Comparison of ENCODE assay signal across 9 mouse cellular contexts in the genomic region with DNA sequence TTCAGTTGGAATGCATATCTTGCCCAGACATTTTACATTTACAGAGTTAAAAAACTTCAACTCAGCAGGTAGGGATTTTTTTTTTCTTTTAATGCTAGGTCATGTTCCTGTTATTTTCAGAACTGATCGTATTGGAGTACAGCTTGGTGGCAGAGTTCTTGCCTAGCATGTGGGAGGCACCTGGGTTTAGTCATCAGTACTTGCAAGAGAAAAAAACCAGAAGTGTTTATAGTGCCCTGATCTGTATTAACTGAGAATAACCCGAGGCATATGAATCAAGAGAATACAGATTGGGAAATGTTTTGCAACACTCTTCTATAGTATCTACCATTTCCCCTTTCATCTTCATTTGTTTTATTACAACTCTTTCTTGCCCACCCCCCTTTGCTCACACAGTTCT. TPM values are rescaled to one million over a fixed set of nuclear protein-coding genes. Genes with fewer than 3 reads are reported as not detected.
DNase-seq lines count a peak whose midpoint lies in the region; ATAC-seq and TF ChIP-seq lines count a peak whose summit lies in the region.
"Had no signal": no experiment of that assay in that cellular context is flagged by ENCODE, and none has a peak within 500 bp of the region (broad histone marks: within the 10 kb centered on the region; RNA-seq: fewer than 3 reads in every experiment).

No protein-coding gene starts in this region.

- H3K27ac ChIP-seq in heart, embryonic 11.5 days (ENCODE audit: low read depth, low read length) = no peak overlapping the region
- H3K27ac ChIP-seq in forebrain, postnatal 0 days (ENCODE audit: low read depth, low read length) = no peak overlapping the region
- H3K27ac ChIP-seq in liver, embryonic 16.5 days (ENCODE audit: low read length) = no peak overlapping the region

- no peak overlapping the region for H3K9ac ChIP-seq in heart, embryonic 11.5 days (ENCODE audit: low read depth, low read length)
- H3K9ac ChIP-seq in forebrain, postnatal 0 days = no peak overlapping the region
- no peak overlapping the region for H3K9ac ChIP-seq in liver, embryonic 16.5 days (ENCODE audit: low read depth, low read length)

- WGBS in heart, embryonic 11.5 days (ENCODE audit: insufficient replicate concordance) = 69% methylated on average over 2 of the region's 2 CpGs
- WGBS in forebrain, postnatal 0 days = 80% methylated on average over 2 of the region's 2 CpGs
- 42% methylated on average over 2 of the region's 2 CpGs for WGBS in liver, embryonic 16.5 days (ENCODE audit: insufficient replicate concordance)

- ATAC-seq in heart, embryonic 11.5 days (replicated peaks; ENCODE audit: insufficient number of reproducible peaks, low FRiP score, low TSS enrichment) = no peak
- ATAC-seq in forebrain, postnatal 0 days = no peak
- no peak for ATAC-seq in liver, embryonic 16.5 days (ENCODE audit: low read depth)

- no peak overlapping the region for H3K4me3 ChIP-seq in heart, embryonic 11.5 days (ENCODE audit: low read depth, low read length)
- no peak overlapping the region for H3K4me3 ChIP-seq in forebrain, postnatal 0 days (ENCODE audit: low read depth, low read length)
- H3K4me3 ChIP-seq in liver, embryonic 16.5 days (ENCODE audit: low read depth, low read length) = no peak overlapping the region

- no peaks in the 10 kb centered on the region for H3K36me3 ChIP-seq in heart, embryonic 11.5 days (ENCODE audit: control insufficient read depth, insufficient read depth, low read length)
- H3K36me3 ChIP-seq in forebrain, postnatal 0 days (ENCODE audit: insufficient read depth) = no peaks in the 10 kb centered on the region
- no peaks in the 10 kb centered on the region for H3K36me3 ChIP-seq in liver, embryonic 16.5 days (ENCODE audit: control insufficient read depth, insufficient read depth)

- DNase-seq in heart, postnatal 4 days = no peak
- DNase-seq in A20 (ENCODE audit: low read depth, low spot score) = peak; percentile 14
- DNase-seq in forebrain, postnatal 0 days = no peak
- no peak for DNase-seq in adrenal gland, postnatal 10 days
- no peak for DNase-seq in right cerebral cortex, postnatal 14 days
- no peak for DNase-seq in adrenal gland, adult (ENCODE audit: inconsistent age in 2 of 2, low spot score in 1 of 2)
- DNase-seq: layer of hippocampus, adult 9-11 months had no signal

- H3K4me1 ChIP-seq in heart, embryonic 11.5 days (ENCODE audit: control insufficient read depth, insufficient read depth, low read length) = no peaks in the 10 kb centered on the region
- no peaks in the 10 kb centered on the region for H3K4me1 ChIP-seq in forebrain, postnatal 0 days (ENCODE audit: insufficient read depth)
- no peaks in the 10 kb centered on the region for H3K4me1 ChIP-seq in liver, embryonic 16.5 days (ENCODE audit: control insufficient read depth, low read depth, low read length)

- H3K27me3 ChIP-seq in heart, embryonic 11.5 days (ENCODE audit: control insufficient read depth, insufficient read depth, low read length) = peaks cover 25% of the 10 kb centered on the region
- no peaks in the 10 kb centered on the region for H3K27me3 ChIP-seq in forebrain, postnatal 0 days (ENCODE audit: insufficient read depth, low read length)
- peaks cover 11% of the 10 kb centered on the region for H3K27me3 ChIP-seq in liver, embryonic 16.5 days (ENCODE audit: control insufficient read depth, insufficient read depth, low read depth, low read length)

- peak overlapping the region; percentile 73 for H3K4me2 ChIP-seq in heart, embryonic 11.5 days
- peak overlapping the region; percentile 57; the same call in 1 of the 2 replicates for H3K4me2 ChIP-seq in forebrain, postnatal 0 days (ENCODE audit: low read depth)
- peak overlapping the region; percentile 79 for H3K4me2 ChIP-seq in liver, embryonic 16.5 days (ENCODE audit: low read depth, low read length)

- no peak for TF ChIP-seq CTCF in forebrain, postnatal 0 days (IDR thresholded peaks at IDR 0.05; ENCODE audit: low read depth)

- no peaks in the 10 kb centered on the region for H3K9me3 ChIP-seq in heart, embryonic 11.5 days (replicated peaks; ENCODE audit: control insufficient read depth, low read length)
- no peaks in the 10 kb centered on the region for H3K9me3 ChIP-seq in forebrain, postnatal 0 days (ENCODE audit: low read length)
- H3K9me3 ChIP-seq in liver, embryonic 16.5 days (replicated peaks; ENCODE audit: control insufficient read depth, low read length) = no peaks in the 10 kb centered on the region

RNA-seq across cellular contexts. Expression of a gene that starts 1.2 kb away (rescaled TPM):
- polyA plus RNA-seq in heart, embryonic 11.5 days (2014; fragmentation: Nextera tagmentation; extraction: Ambion mirVana) = 178 and 186 TPM in 2 replicates
- total RNA-seq in heart, postnatal 4 days (2021) = 100 to 1,000 TPM; 151 to 152 TPM
- total RNA-seq in forebrain, postnatal 0 days (2014; rRNA removed) = 61.8 and 71.1 TPM in 2 replicates
- polyA plus RNA-seq in forebrain, postnatal 0 days (2015; fragmentation: Nextera tagmentation; extraction: Ambion mirVana) = 92.4 and 113 TPM in 2 replicates
- polyA plus RNA-seq in liver, embryonic 16.5 days (2015; fragmentation: Nextera tagmentation; extraction: Ambion mirVana) = 131 and 140 TPM in 2 replicates
- total RNA-seq in adrenal gland, postnatal 10 days (2021) = 100 to 1,000 TPM; 222 to 238 TPM

RNA-seq across cellular contexts. Expression of a gene that starts 13.2 kb away (rescaled TPM):
- polyA plus RNA-seq in heart, embryonic 11.5 days (2014; fragmentation: Nextera tagmentation; extraction: Ambion mirVana) = 2.8 and 3.0 TPM in 2 replicates
- total RNA-seq in heart, postnatal 4 days (2021) = 1 to 10 TPM in 1 of 2 experiments, under 1 TPM in 1; 0.60 to 1.1 TPM
- total RNA-seq in forebrain, postnatal 0 days (2014; rRNA removed) = 0.71 and 0.85 TPM in 2 replicates
- 1.1 and 1.2 TPM in 2 replicates for polyA plus RNA-seq in forebrain, postnatal 0 days (2015; fragmentation: Nextera tagmentation; extraction: Ambion mirVana)
- polyA plus RNA-seq in liver, embryonic 16.5 days (2015; fragmentation: Nextera tagmentation; extraction: Ambion mirVana) = 2.1 TPM in 2 replicates
- total RNA-seq in adrenal gland, postnatal 10 days (2021) = 1 to 10 TPM; 1.3 to 1.8 TPM

RNA-seq across cellular contexts. Expression of a gene that starts 13.4 kb away (rescaled TPM):
- polyA plus RNA-seq in heart, embryonic 11.5 days (2014; fragmentation: Nextera tagmentation; extraction: Ambion mirVana) = 81.3 and 84.3 TPM in 2 replicates
- 10 to 100 TPM; 50.1 to 51.2 TPM for total RNA-seq in heart, postnatal 4 days (2021)
- total RNA-seq in forebrain, postnatal 0 days (2014; rRNA removed) = 39.5 and 47.5 TPM in 2 replicates
- polyA plus RNA-seq in forebrain, postnatal 0 days (2015; fragmentation: Nextera tagmentation; extraction: Ambion mirVana) = 55.0 and 59.0 TPM in 2 replicates
- polyA plus RNA-seq in liver, embryonic 16.5 days (2015; fragmentation: Nextera tagmentation; extraction: Ambion mirVana) = 48.5 and 50.0 TPM in 2 replicates
- total RNA-seq in adrenal gland, postnatal 10 days (2021) = 10 to 100 TPM; 51.9 to 63.2 TPM
